Mouse (Mus musculus) embryonic fibroblast, embryonic 13.5 days (primary cell): ENCODE measurements at regions not wholly inside any gene's neighbourhood (a gene's known extent, or its start where the extent isn't known, plus 50 kb on each side); places are given as distances from the start of the nearest gene placed in this dataset.

Experiments used
- CTCF ChIP-seq: IDR thresholded peaks from 2 replicates; pipeline ENCODE4 v1.5.1; 2011; ENCODE audit warnings: mild to moderate bottlenecking, control low read depth, low read length, moderate library complexity, borderline replicate concordance; ENCODE audit not compliant: insufficient read depth
- POLR2A ChIP-seq: IDR thresholded peaks from 2 replicates; pipeline ENCODE4 v1.6.1; 2011; ENCODE audit warnings: low read depth, mild to moderate bottlenecking, control low read depth, low read length, moderate library complexity

DNA sequence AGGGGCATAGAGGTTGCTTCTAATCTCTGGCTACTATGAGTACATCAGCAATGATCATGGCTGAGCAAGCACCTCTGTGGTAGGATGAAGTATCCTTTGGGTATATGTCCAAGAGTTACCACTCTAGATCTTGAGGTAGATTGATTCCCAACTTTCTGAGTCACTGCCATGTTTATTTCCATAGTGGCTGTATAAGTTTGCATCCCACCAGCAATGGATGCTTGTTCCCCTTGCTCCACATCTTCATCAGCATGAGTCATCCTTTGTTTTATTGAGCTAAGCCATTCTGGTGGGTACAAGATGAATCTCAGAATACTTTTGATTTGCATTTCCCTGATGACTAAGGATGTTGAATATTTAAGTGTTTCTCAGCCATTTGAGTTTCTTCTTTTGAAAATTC is 86.8 kb upstream of the Irx5 start:
- TF ChIP-seq CTCF (no peak), POLR2A (no peak)
